Mouse (Mus musculus) liver, adult 2 months (tissue): ENCODE results near the gene Gemin8. TPM values are rescaled to one million over a fixed set of nuclear protein-coding genes. Genes with fewer than 3 reads are reported as not detected.

Source experiments
- DNase-seq: peaks from one replicate; pipeline ENCODE4 v3.0.0-alpha.2; 2011; ENCODE audit warnings: low read depth, low spot score; ENCODE audit errors: extremely low read depth
- H3K27ac ChIP-seq: fragments of 200-500 bp; replicated peaks from 2 replicates; pipeline ENCODE4 v1.5.1; 2012; ENCODE audit warnings: low read depth, mild to moderate bottlenecking, control low read depth, inconsistent platforms, low read length; ENCODE audit not compliant: insufficient read depth
- H3K27me3 ChIP-seq: fragments of 200-500 bp; 2 replicates; pipeline ENCODE4 v1.6.1; 2012; ENCODE audit warnings: mild to moderate bottlenecking, moderate library complexity, low read length, inconsistent platforms; ENCODE audit not compliant: control insufficient read depth, insufficient read depth
- H3K36me3 ChIP-seq: fragments of 200-500 bp; 2 replicates; pipeline ENCODE4 v1.6.1; 2012; ENCODE audit warnings: low read length, inconsistent platforms; ENCODE audit not compliant: control insufficient read depth, insufficient read depth
- H3K4me1 ChIP-seq: fragments of 200-500 bp; 2 replicates; pipeline ENCODE4 v1.6.1; 2011; ENCODE audit warnings: low read length; ENCODE audit not compliant: control insufficient read depth, insufficient read depth
- H3K4me3 ChIP-seq: fragments of 200-500 bp; 2 replicates; pipeline ENCODE4 v1.5.1; 2011; ENCODE audit warnings: low read depth, mild to moderate bottlenecking, control low read depth, low read length, moderate library complexity; ENCODE audit not compliant: insufficient read depth
- H3K79me2 ChIP-seq: fragments of 200-500 bp; 2 replicates; pipeline ENCODE4 v1.6.1; 2012; ENCODE audit warnings: inconsistent platforms, mild to moderate bottlenecking, low read length, moderate library complexity; ENCODE audit not compliant: control insufficient read depth, insufficient read depth
- H3K9ac ChIP-seq: fragments of 200-500 bp; 2 replicates; pipeline ENCODE4 v1.6.1; 2012; ENCODE audit warnings: low read depth, mild to moderate bottlenecking, control low read depth, inconsistent platforms, low read length
- CTCF ChIP-seq: fragments of 200-500 bp; IDR thresholded peaks from 2 replicates; pipeline ENCODE4 v1.5.1; 2011; ENCODE audit warnings: low read depth, low read length, control low read depth
- POLR2A ChIP-seq: fragments of 200-500 bp; IDR thresholded peaks from 2 replicates; pipeline ENCODE4 v1.6.1; 2011; ENCODE audit warnings: low read length, control low read depth; ENCODE audit not compliant: insufficient read depth; ENCODE audit errors: extremely low read depth
- WGBS: fragments of 180-500 bp; shearing (Covaris S2); methylation state at CpG from one replicate; pipeline ENCODE4 v1.1.7; 2018; 5-methylcytosine and 5-hydroxymethylcytosine counted together
- polyA plus RNA-seq: library from polyadenylated mRNA; depleted of rRNA; stranded (reverse); fragments of >200 nt; gene quantifications from 2 replicates; pipeline ENCODE4 v1.2.3, GENCODE M21; 2012
- total RNA-seq: library from RNA; depleted of rRNA; stranded (reverse); fragments of >200 nt; gene quantifications from 2 replicates; pipeline ENCODE4 v1.2.3, GENCODE M21; 2014

Gemin8 gene
- total and polyA plus RNA-seq, 2 experiments = 0.92 to 1.4 TPM

DNA sequence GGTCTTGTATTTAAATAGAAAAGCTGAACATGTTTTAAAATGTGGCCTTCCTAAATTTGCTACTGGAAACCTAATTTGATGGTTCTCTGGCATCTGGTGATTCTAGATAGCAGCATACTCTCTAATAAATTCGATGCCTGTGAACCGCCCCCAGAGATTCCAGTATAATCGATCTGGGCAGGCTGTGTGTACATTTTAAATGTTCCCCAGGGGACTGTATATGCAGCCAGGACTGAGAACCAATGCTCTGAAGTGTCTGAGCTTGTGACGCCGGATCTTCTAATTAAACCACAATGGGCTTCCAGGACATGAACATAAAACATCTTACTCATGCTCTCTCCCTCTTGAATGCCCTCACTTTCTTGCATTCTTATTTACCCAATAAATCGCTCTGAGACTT lies 46.0 kb downstream of the Gemin8 start:
- Histone ChIP-seq H3K9ac (no peak overlapping the region), H3K79me2 (no peaks in the 10 kb centered on the region), H3K27me3 (no peaks in the 10 kb centered on the region), H3K36me3 (no peaks in the 10 kb centered on the region), H3K27ac (no peak overlapping the region), H3K4me1 (no peaks in the 10 kb centered on the region), H3K4me3 (no peak overlapping the region)
- WGBS = 87% methylated on average over 6 of the region's 6 CpGs
- no peak for DNase-seq
- no peak for TF ChIP-seq POLR2A
- TF ChIP-seq CTCF = no peak

DNA sequence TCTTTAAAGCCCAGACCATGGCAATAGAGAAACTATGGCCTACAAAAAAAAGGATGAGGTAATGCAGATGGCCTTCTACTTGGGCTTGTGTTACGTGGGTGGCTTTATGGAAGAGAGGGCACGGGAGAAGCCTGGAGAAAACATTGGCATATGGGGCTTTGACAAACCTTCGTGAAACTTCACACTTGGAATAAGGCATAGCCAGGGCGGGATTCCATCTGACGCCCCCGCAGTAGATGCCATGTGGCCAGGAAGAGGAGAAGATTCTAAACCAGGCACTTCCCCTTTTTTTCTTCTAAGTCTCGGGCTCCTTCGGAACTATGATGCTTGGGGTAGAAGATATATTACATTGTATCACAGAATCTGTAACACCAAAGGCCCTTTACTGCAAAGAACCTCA lies 46.5 kb downstream of the Gemin8 start:
- Histone ChIP-seq H3K4me1 (no peaks in the 10 kb centered on the region), H3K27me3 (no peaks in the 10 kb centered on the region), H3K36me3 (no peaks in the 10 kb centered on the region), H3K27ac (no peak overlapping the region), H3K4me3 (no peak overlapping the region), H3K79me2 (no peaks in the 10 kb centered on the region), H3K9ac (no peak overlapping the region)
- TF ChIP-seq CTCF = no peak
- TF ChIP-seq POLR2A = no peak
- 86% methylated on average over 8 of the region's 8 CpGs for WGBS
- no peak for DNase-seq

DNA sequence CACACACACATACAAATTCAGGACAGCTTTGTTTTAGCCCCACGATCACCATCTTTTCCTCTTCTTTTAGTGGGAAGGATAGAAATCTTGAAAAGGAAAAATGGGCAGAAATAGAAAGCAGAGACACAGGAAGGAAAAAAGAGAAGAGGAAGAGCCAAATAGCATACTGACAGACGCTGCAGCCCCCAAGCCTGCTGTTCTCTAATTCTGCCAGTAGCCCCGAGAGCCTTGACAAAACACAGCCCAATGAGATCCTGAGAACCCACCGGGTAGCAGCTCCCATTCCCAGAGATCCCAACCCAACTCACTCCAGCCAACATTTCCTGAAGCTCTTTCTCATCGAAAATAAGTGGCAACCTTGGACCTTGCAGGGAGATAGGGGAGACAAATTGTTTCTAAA lies 49.1 kb downstream of the Gemin8 start:
- H3K36me3 ChIP-seq = no peaks in the 10 kb centered on the region
- no peak for TF ChIP-seq POLR2A
- TF ChIP-seq CTCF = no peak
- H3K4me1 ChIP-seq = no peaks in the 10 kb centered on the region
- H3K27ac ChIP-seq = no peak overlapping the region
- H3K9ac ChIP-seq = no peak overlapping the region
- no peaks in the 10 kb centered on the region for H3K27me3 ChIP-seq
- no peak for DNase-seq
- no peak overlapping the region for H3K4me3 ChIP-seq
- no peaks in the 10 kb centered on the region for H3K79me2 ChIP-seq
- 62% methylated on average over 5 of the region's 5 CpGs for WGBS

DNA sequence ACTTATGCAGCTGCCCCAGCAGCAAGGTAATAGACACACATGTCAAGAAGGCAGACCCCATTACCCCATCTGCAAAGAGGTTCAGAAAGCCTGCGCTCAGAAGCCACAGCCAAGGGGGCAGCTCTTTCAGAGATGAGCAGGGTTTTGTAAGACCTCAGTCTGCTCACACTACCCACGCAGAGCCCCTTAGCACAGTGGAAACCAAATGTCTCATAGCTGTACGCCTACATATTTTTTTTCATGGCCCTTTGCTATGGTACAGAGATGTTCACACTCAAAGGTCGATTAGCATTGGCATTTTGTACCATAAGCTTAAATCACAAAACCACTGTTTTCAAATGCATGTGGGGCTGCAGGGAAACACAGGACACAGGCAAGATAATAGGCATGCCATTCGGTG lies 56.6 kb downstream of the Gemin8 start:
- TF ChIP-seq CTCF (no peak), POLR2A (no peak)
- WGBS = 84% methylated on average over 5 of the region's 5 CpGs
- no peaks in the 10 kb centered on the region for H3K27me3 ChIP-seq
- no peaks in the 10 kb centered on the region for H3K36me3 ChIP-seq
- no peak overlapping the region for H3K4me3 ChIP-seq
- no peak overlapping the region for H3K9ac ChIP-seq
- H3K4me1 ChIP-seq = no peaks in the 10 kb centered on the region
- no peak overlapping the region for H3K27ac ChIP-seq
- no peak for DNase-seq
- no peaks in the 10 kb centered on the region for H3K79me2 ChIP-seq

DNA sequence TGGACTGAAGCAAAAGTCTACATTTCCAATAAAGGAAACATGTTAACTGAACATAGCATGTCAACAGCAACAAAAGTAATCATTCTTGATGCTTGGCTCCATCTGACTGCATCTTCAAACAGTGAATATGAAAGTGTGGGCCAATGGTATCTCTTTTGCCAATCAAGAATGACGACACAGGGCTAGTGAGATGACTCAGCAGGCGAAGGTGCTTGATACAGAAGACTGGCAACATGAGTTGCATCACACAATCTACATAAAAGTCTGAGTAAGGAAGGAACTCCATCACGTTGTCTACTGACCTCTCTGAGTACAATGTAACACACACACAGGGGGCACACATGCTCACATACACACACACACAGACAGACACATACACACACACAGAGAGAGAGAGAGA lies 59.5 kb downstream of the Gemin8 start:
- no peaks in the 10 kb centered on the region for H3K4me1 ChIP-seq
- no peaks in the 10 kb centered on the region for H3K36me3 ChIP-seq
- H3K27ac ChIP-seq = no peak overlapping the region
- no peak overlapping the region for H3K9ac ChIP-seq
- no peaks in the 10 kb centered on the region for H3K79me2 ChIP-seq
- no peak for DNase-seq
- H3K27me3 ChIP-seq = no peaks in the 10 kb centered on the region
- no peak overlapping the region for H3K4me3 ChIP-seq
- WGBS = 66% methylated on average over 3 of the region's 3 CpGs
- no peak for TF ChIP-seq POLR2A
- no peak for TF ChIP-seq CTCF

DNA sequence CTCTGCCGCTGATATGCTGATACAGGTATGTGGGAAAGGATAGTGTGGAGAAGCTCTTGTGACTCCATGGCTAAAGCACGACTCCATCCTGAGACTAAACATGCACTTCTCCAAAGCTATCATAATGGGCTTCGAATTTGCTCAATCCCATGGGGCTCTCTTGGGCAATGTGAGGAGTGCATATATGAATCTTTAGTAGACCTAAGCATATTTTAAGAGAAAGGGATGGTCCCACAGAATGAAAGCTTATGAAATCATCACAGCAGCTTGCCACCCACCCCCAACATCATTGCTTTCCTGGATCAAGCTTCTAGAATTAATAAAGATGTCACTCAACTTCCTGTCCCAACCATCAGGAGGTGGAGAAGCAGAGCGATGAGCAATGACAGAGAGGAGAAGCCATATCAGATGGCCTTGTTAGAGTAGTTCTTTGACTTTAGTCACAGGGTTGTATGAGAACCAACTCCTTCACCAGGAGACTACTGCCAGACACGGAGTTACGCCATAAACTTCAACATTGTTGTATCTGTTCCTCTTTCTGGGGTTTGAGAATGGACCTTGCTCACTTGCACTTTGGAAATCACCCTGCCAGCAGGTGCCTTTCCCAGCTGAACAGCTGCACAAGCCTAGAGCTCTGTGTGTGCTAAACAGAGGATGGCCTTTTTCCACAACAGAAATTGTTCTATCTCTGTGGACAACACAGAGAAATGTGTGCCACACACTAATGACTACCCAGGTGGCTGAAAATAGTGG lies 60.4 kb downstream of the Gemin8 start:
- peak; percentile 33 for DNase-seq
- TF ChIP-seq CTCF (no peak), POLR2A (no peak)
- WGBS = 73% methylated on average over 6 of the region's 6 CpGs

More for the DNA sequence above, 60.4 kb downstream of the Gemin8 start:
- Histone ChIP-seq H3K4me3 (no peak overlapping the region), H3K79me2 (no peaks in the 10 kb centered on the region), H3K27ac (no peak overlapping the region), H3K4me1 (no peaks in the 10 kb centered on the region), H3K36me3 (no peaks in the 10 kb centered on the region), H3K27me3 (no peaks in the 10 kb centered on the region), H3K9ac (no peak overlapping the region)
